Mouse (Mus musculus) liver (tissue): Measurements from ENCODE around the gene Ccr2.
"Not testable (repeated sequence)": the region's sequence is repeated elsewhere in the genome, so short reads cannot be mapped to it uniquely, and the experiment has no call there.

Source experiments
- DNase-seq: peaks from one replicate; pipeline ENCODE4 v3.0.0-alpha.2; 2020; ENCODE audit warnings: mixed read lengths

The Ccr2 gene

DNA sequence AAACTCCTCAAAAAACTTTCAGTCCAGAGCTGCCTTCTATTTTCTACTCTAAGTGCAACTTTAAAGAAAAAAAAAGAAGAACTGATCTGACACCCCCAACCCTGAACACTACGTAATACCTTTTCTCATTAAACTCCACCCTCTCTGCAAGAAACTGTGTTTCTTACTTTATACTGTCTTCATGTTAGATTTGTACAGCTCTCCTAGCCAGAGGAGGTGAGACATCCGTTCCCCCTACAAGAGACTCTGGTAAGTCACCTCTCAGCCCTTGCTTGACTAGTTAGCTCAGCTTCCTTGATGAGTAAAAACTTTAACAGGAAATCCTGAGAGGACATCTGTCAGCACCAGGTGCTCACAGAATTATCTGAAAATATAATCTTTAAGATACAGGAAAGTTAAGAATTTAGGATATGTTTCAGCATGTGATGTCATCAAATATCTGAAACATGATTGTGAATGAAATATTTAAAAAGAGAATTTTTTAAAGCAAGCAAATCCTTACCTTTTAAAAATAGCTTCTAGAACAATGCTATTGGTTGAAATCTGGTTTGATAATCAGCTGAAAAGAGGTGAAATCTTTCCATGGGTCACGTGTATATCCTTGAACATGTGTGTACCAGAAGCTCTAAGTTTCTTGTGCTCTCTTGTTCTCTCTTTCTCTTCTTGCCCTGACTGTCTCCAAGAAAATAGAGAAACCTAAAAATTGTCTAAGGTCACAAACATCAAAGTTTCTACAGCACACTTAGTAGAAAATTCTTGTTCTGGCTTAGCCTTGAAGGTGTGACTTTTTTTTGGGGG lies 19.8 kb downstream of the Ccr2 start, which contains the start of gene Ccr5:
Gene Ccr5 (plus strand): TSS at position 157 of the 798 bp plus-strand sequence.
- no peak for DNase-seq

DNA sequence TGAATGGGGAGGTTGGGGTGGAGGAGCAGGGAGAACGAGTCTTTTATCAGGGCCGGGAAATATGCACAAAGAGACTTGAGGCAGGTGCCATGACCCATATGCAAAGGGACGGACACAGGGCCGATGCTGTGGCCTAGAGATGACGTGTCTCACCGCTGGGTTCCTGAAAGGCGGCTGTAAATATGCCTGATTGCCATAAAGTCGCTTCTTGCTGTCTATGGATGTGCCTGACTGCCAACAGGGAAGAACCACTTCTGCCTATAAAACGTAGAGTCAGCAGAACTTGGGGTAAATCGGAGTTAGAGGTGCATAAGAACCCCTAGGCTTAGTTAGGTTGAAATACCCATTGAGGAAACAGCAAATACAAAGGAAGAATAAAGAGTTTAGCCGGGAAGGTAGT lies 23.8 kb downstream of the Ccr2 start:
- no peak for DNase-seq

DNA sequence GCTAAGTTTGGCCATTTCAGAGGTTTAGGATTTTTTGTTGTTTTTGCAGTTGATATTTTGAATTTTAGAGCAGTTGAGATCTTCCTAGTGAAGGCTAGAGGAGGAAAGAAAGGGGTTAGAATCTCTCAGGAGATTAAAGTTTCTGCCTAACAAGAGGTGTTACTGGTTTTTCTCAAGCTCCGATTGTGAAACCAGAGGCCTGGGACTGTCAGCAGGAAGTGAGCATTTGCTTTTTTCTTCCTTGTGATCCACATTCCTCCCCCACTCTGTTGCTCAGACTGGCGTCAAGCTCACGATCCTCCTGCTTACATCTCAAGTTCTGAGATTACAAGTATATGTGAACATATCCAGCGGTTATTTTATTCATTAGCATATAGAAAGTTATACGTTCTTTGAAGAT lies 24.6 kb downstream of the Ccr2 start:
- DNase-seq = peak; percentile 21

DNA sequence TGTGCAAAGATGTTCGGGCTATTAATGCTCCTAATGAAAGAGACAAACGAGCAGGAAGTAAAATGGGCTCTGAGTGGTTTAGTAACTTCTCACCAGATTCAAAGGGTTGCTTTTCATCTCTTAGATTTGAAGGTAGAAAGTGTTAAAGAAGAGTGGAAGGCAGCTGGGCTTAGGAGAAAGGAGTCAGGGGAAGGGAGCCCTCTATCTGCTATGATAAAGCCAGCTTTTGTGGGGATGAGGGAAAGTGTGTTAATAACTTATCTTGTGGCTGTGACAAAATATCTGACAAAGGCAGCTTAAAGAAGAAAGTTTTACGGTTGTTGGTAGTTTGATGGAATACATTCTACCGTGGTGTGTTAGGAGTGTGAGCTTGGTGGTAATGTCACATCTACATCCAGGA lies 25.7 kb downstream of the Ccr2 start:
- no peak for DNase-seq

DNA sequence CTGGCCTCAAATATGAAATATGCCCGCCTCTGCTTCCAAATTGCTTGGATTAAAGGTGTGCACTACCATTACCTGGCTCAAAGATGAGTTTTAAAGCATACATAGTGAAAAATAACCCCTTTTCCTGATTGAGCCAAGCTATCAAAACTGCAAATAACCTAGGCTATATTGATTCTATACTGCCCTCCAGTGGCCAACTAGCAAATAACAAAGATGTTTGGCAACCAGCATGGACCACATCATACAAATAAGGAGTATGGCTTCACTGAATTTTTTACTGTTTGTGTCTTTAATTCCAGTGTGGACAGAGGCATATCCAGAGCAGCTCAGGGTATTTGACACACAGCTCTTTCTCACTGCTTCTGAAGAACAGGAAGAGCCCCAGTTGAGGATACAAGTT lies 26.6 kb downstream of the Ccr2 start:
- peak; percentile 23 for DNase-seq

DNA sequence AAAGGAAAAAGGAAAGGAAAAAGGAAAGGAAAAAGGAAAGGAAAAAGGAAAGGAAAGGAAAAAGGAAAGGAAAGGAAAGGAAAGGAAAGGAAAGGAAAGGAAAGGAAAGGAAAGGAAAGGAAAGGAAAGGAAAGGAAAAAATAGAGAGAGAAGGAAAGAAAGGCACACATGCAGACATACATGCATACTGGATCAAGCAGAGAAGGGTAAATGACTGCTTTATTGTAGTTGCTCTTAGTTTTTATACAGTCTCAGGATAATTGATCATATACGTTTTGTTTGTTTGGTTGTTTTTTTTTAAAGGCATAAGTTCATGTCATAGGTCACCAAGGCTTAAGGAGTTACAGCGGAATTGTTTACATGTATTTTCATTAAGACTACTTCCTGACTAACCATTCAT lies 31.1 kb downstream of the Ccr2 start:
- not testable (repeated sequence) for DNase-seq

DNA sequence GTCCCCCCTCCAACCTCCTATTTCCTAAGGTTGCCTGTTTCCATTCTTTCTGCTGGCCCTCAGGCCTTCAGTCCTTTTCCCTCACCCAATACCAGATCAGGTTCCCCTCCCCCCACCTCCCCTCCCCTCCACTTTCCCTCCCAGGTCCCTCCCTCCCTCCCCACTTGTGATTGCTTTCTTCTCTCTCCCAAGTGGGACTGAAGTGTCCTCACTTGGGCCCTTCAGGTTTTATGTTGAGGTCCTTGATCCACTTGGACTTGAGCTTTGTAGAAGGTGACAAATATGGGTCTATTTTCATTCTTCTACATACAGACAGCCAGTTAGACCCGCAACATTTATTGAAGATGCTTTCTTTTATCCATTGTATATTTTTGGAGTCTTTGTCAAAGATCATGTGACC lies 33.2 kb downstream of the Ccr2 start:
- DNase-seq = not testable (repeated sequence)

DNA sequence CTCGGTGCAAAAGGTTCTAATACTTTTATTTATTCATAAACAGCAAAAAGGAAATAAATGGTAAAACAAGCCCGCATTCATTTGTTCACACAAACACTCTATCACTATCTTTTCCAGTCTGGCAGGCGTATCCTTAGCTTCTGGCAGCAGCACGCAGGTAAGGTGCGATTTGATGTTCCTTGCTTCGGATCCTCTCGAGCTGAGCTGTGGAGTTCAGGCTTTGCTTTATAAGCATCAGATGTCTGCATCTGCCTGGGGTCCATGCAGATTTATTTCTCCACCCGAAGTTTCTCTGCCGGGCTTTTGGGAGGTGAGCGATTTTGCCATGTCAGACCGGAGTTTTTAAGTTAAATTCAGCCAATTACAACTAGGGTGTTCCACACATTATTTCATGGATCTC lies 35.9 kb downstream of the Ccr2 start:
- peak; percentile 22 for DNase-seq

DNA sequence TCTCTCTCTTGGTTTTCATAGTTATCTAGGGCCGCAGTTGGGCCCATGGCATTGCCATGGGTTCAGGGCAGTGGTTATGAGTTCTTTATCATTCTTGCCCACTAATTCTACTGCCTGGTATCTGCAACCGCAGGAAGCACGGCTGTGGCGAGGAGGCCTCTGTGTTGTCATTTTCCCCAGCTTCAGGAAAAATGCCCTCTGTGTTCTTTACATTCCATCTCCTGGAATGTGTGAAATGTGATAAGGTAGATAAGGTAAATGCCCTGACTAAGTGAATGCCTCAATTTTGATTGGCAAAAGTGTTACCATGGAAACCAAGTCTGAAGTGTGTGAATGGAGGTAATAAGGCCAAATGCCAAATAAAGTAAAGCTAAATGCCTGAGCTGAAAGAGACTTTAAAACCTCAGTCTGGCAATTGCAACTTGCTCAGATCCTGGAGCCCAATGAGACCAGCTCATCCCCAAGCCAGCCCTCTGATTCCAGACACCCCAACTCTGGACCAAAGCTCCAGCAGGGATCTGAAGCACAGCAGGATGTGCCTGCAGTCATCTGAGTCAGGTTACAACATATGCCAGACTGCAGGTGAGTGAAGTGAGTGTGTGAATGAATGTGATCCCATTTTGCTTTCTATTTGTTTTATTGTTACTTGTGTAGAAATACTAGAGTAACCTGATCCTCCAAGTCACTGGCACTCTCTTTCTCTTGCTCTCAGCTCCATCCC lies 36.5 kb downstream of the Ccr2 start:
- peak; percentile 76 for DNase-seq

DNA sequence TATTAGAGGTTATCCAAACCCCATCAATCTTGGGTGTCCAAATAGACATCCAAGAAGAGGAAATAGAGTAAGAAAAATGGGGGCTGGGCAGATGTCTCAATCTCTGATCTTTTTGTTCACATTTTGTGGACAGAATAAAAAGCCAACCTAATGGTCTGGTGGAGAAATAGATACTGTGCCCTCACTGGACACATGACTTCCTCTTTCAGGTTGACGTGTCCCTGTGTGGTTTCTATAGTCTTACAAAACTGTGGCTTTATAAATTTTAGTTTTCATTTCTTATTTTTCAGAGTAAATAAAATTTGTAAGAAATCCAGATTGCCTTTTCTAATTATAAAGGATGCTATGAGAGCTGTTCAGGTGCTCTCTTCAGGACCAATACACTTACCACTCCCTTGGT lies 41.9 kb downstream of the Ccr2 start:
- no peak for DNase-seq

DNA sequence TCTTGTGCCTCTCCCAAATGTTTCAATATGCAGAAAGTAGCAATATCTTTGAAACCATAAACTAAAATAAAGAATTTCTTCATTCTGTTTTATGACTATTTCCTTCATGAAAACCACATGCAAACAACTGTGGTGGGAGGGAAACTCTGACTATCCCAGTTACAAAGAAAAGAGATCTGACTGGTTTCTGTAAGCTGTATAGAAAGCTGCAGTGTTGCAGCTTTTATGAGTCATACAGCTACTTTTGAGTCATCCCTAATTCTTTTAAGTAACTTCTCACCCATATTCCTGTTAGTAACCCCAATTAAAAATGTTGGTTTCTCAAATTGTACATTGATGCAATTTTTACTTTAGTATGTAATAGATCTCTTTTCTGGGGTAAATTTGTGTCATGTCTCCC lies 44.6 kb downstream of the Ccr2 start:
- DNase-seq = no peak
